Mouse (Mus musculus) kidney, adult 2 months (tissue): ENCODE measurements around the gene Rpusd3. TPM values are rescaled to one million over a fixed set of nuclear protein-coding genes. Genes with fewer than 3 reads are reported as not detected.

ENCODE experiments used
- DNase-seq: peaks from one replicate; pipeline ENCODE4 v3.0.0; 2021
- H3K27ac ChIP-seq: fragments of 200-500 bp; 2 replicates; pipeline ENCODE4 v1.5.1; 2012; ENCODE audit warnings: low read depth, low read length, control low read depth, inconsistent platforms; ENCODE audit not compliant: insufficient read depth
- H3K27me3 ChIP-seq: fragments of 200-500 bp; replicated peaks from 2 replicates; pipeline ENCODE4 v1.6.1; 2012; ENCODE audit warnings: mild to moderate bottlenecking, moderate library complexity, low read length, inconsistent platforms; ENCODE audit not compliant: control insufficient read depth, insufficient read depth
- H3K36me3 ChIP-seq: fragments of 200-500 bp; 2 replicates; pipeline ENCODE4 v1.6.1; 2012; ENCODE audit warnings: mild to moderate bottlenecking, moderate library complexity, low read length, inconsistent platforms; ENCODE audit not compliant: control insufficient read depth, insufficient read depth
- H3K4me1 ChIP-seq: fragments of 200-500 bp; 2 replicates; pipeline ENCODE4 v1.6.1; 2011; ENCODE audit warnings: low read length; ENCODE audit not compliant: control insufficient read depth, insufficient read depth
- H3K4me3 ChIP-seq: fragments of 200-500 bp; 2 replicates; pipeline ENCODE4 v1.5.1; 2011; ENCODE audit warnings: mild to moderate bottlenecking, low read depth, low read length, control low read depth; ENCODE audit not compliant: insufficient read depth
- CTCF ChIP-seq: fragments of 200-500 bp; conservative IDR thresholded peaks from 2 replicates; pipeline ENCODE4 v1.5.1; 2011; ENCODE audit warnings: low read depth, mild to moderate bottlenecking, control low read depth, low read length, moderate library complexity, mixed read lengths; ENCODE audit not compliant: insufficient read depth, insufficient read length
- POLR2A ChIP-seq: fragments of 200-500 bp; IDR thresholded peaks from one replicate; pipeline ENCODE4 v1.6.1; 2011; ENCODE audit warnings: low read depth, low read length, control low read depth
- WGBS: fragments of 180-500 bp; shearing (Covaris S2); methylation state at CpG from one replicate; pipeline ENCODE4 v1.1.7; 2018; 5-methylcytosine and 5-hydroxymethylcytosine counted together
- polyA plus RNA-seq: library from polyadenylated mRNA; depleted of rRNA; stranded (reverse); fragments of >200 nt; gene quantifications from 2 replicates; pipeline ENCODE4 v1.2.3, GENCODE M21; 2012

Gene Rpusd3
- polyA plus RNA-seq, 1 experiment = 159 TPM

- WGBS = 95% methylated on average over 4 of the region's 4 CpGs
- no peaks in the 10 kb centered on the region for H3K27me3 ChIP-seq
- TF ChIP-seq POLR2A (no peak), CTCF (no peak)
- peaks cover 25% of the 10 kb centered on the region for H3K4me1 ChIP-seq
- DNase-seq = no peak
- no peak overlapping the region for H3K27ac ChIP-seq
- H3K4me3 ChIP-seq = no peak overlapping the region
- H3K36me3 ChIP-seq = no peaks in the 10 kb centered on the region; the same call in 1 of the 2 replicates
Measured at GRCm38 (mm10) chr6:113447639-113448038, 28.5 kb upstream of the Rpusd3 start.

DNA sequence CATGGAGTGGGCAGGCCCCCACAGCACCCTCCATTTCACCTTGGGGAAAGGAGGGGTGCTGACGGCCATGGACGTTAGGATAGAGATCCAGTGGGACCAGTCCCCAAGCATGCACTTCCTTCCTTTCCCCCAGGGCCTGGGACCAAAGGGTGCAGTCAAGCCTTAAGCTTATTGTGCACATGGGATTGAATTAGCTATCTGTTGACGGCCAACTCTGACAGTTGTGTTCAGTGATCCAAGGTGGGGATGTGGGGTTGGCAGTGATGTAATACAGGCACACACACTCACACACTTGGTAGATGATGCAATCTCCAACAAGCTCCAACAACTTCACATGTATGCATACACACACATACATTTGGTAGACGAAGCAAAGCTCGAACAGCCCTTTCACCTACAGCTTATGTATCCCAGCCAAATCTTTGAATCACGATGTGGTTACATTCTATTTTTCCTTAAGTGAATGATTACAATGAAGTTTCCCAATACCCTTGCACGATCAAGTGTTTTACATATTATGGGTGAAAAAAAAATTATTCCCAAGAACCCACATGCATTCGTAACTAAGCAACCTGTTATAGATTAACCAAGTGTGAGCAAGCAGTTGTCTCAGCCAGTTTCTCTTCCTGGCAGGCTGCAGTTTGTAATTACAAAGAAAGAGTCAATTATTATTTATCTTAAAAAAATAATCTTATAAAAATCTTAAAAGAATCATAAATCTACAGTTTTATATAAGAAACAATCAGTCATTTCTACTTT lies 25.2 kb upstream of the Rpusd3 start:
- TF ChIP-seq CTCF = no peak
- Histone ChIP-seq H3K27ac (peak overlapping the region; percentile 78), H3K4me1 (peaks cover 15% of the 10 kb centered on the region), H3K27me3 (no peaks in the 10 kb centered on the region), H3K4me3 (no peak overlapping the region), H3K36me3 (no peaks in the 10 kb centered on the region; the same call in 1 of the 2 replicates)
- 37% methylated on average over 7 of the region's 8 CpGs for WGBS
- DNase-seq = peak; percentile 70

- DNase-seq = no peak
- H3K27me3 ChIP-seq = no peaks in the 10 kb centered on the region
- H3K4me3 ChIP-seq = peak overlapping the region; percentile 93
- 36% methylated on average over 12 of the region's 12 CpGs for WGBS
- TF ChIP-seq POLR2A = no peak
- TF ChIP-seq CTCF = peak; percentile 37
- H3K27ac ChIP-seq = peak overlapping the region; percentile 28; the same call in 1 of the 2 replicates
- H3K4me1 ChIP-seq = peaks cover 15% of the 10 kb centered on the region
- no peaks in the 10 kb centered on the region for H3K36me3 ChIP-seq
Measured at GRCm38 (mm10) chr6:113443091-113443490, 24.0 kb upstream of the Rpusd3 start.

GRCm38 (mm10) chr6:113442442-113443090 lies 23.4 kb upstream of the Rpusd3 start, which contains the start of gene Jagn1:
Gene Jagn1 (plus strand): TSS chr6:113442569.
- Histone ChIP-seq H3K4me1 (peaks cover 15% of the 10 kb centered on the region), H3K36me3 (no peaks in the 10 kb centered on the region), H3K27ac (peak within 1 kb of the TSS; percentile 28), H3K27me3 (no peaks in the 10 kb centered on the region), H3K4me3 (peak within 1 kb of the TSS; percentile 93)
- TF ChIP-seq POLR2A (no peak), CTCF (no peak)
- WGBS = under 1% methylated on average over 45 of the region's 45 CpGs
- peak; percentile 96 for DNase-seq

DNA sequence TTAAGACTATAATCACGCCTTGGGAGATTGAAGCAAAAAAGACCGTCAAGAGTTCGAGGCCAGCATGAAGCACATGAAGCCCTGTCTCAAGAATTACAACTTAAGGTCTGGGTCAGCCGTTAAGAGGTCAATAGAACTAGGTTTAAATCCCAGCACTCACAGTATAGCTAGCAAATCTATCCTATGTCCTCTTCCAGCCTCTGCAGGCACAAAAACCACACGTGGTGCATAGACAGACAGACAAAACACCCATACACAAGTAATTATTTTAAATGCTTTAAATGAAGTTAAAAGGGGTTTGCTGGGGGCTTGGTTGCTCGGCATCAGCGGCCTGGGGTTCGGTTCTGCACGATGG lies 22.9 kb upstream of the Rpusd3 start:
- Histone ChIP-seq H3K36me3 (no peaks in the 10 kb centered on the region), H3K27ac (peak overlapping the region; percentile 17; the same call in 1 of the 2 replicates), H3K4me3 (peak overlapping the region; percentile 14), H3K4me1 (peaks cover 15% of the 10 kb centered on the region), H3K27me3 (no peaks in the 10 kb centered on the region)
- TF ChIP-seq CTCF (no peak), POLR2A (no peak)
- 37% methylated on average over 9 of the region's 9 CpGs for WGBS
- no peak for DNase-seq

DNA sequence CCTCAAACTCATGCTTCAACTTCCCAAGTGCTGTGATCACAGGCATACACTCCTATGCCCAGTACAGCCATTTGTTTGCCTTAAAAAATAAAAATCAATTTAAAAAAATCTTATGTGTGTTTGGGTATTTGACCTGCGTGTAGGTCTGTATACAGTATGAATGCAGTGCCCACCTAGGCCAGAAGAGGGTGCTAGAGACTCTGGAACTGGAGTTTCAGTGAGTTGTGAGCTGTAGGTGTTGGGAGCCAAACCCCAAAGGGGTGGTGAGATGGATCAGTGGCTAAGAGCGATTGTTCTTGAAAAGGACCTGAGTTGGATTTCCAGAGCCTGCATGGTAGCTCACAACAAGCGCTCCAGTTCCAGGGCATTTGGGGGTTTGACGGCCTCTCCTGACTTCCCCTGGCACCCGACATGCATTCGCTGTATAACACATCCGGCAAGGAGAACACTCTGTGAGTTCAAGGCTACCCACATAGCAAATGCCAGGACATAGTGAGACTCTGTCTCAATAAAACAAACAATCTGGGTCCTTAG lies 22.1 kb upstream of the Rpusd3 start:
- Histone ChIP-seq H3K36me3 (no peaks in the 10 kb centered on the region), H3K4me1 (peaks cover 15% of the 10 kb centered on the region), H3K4me3 (no peak overlapping the region), H3K27ac (no peak overlapping the region), H3K27me3 (no peaks in the 10 kb centered on the region)
- no peak for TF ChIP-seq POLR2A
- peak; percentile 84 for TF ChIP-seq CTCF
- peak; percentile 84 for DNase-seq
- 51% methylated on average over 7 of the region's 7 CpGs for WGBS

DNA sequence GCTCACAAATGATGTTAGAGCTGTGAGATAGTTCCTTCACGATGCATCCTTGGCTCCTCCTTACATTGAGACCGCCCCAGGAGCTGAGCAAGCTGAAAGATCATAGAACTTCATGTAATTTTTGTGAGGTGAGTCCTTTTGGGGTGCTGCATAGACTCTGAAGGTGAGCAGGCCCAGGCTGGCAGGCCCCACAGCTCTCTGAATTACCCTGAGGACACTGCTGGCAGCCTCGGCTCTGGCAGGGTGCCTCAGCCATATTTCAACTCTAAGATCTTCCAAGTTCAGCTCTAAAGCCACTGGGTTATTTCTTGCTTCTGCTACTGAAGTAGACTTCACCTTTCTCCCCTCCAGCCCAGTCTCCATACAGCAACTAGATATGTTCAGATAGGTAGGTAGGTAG lies 21.5 kb upstream of the Rpusd3 start:
- Histone ChIP-seq H3K27me3 (no peaks in the 10 kb centered on the region), H3K36me3 (no peaks in the 10 kb centered on the region), H3K27ac (no peak overlapping the region), H3K4me3 (no peak overlapping the region), H3K4me1 (peaks cover 15% of the 10 kb centered on the region)
- TF ChIP-seq CTCF = no peak
- no peak for TF ChIP-seq POLR2A
- DNase-seq = no peak
- WGBS = 89% methylated on average over 3 of the region's 3 CpGs
